Mouse (Mus musculus) heart, embryonic 16.5 days (tissue): ENCODE data around the gene Nanos3. TPM values are rescaled to one million over a fixed set of nuclear protein-coding genes. Genes with fewer than 3 reads are reported as not detected.

Experiments used
- ATAC-seq: fragments of 200-750 bp; cut with Nextera tagmentation; replicated peaks from 2 replicates; pipeline ENCODE4 v1.8.0; 2017; ENCODE audit warnings: moderate number of reproducible peaks; ENCODE audit not compliant: insufficient read depth, low FRiP score; ENCODE audit errors: extremely low read depth
- H3K27ac ChIP-seq: fragments of 300-500 bp; sonication (generic); 2 replicates; pipeline ENCODE4 v1.5.1; 2014; ENCODE audit warnings: mild to moderate bottlenecking, low read length, control low read depth, moderate library complexity
- H3K27me3 ChIP-seq: fragments of 300-500 bp; sonication (generic); 2 replicates; pipeline ENCODE4 v1.6.1; 2014; ENCODE audit warnings: low read length, mixed read lengths; ENCODE audit not compliant: control insufficient read depth, insufficient read depth
- H3K36me3 ChIP-seq: fragments of 300-500 bp; sonication (generic); 2 replicates; pipeline ENCODE4 v1.6.1; 2014; ENCODE audit not compliant: control insufficient read depth, insufficient read depth
- H3K4me1 ChIP-seq: fragments of 300-500 bp; sonication (generic); 2 replicates; pipeline ENCODE4 v1.6.1; 2014; ENCODE audit warnings: low read length, mixed read lengths; ENCODE audit not compliant: control insufficient read depth, insufficient read depth
- H3K4me2 ChIP-seq: fragments of 300-500 bp; sonication (generic); 2 replicates; pipeline ENCODE4 v1.6.1; 2014; ENCODE audit warnings: low read depth, mild to moderate bottlenecking, control low read depth, low read length
- H3K4me3 ChIP-seq: fragments of 300-500 bp; sonication (generic); 2 replicates; pipeline ENCODE4 v1.5.1; 2014; ENCODE audit warnings: mild to moderate bottlenecking, control low read depth, low read length
- H3K9ac ChIP-seq: fragments of 300-500 bp; sonication (generic); 2 replicates; pipeline ENCODE4 v1.6.1; 2014; ENCODE audit warnings: low read length, control low read depth
- H3K9me3 ChIP-seq: fragments of 300-500 bp; sonication (generic); replicated peaks from 2 replicates; pipeline ENCODE4 v1.6.1; 2016; ENCODE audit warnings: low read length; ENCODE audit not compliant: control insufficient read depth
- WGBS: fragments of 180-500 bp; shearing (Covaris S2); extraction: QIAGEN DNeasy Blood & Tissue Kit; methylation state at CpG from one replicate; pipeline ENCODE4 v1.1.7; 2014; 5-methylcytosine and 5-hydroxymethylcytosine counted together
- polyA plus RNA-seq: library from polyadenylated mRNA; unstranded; fragments of >200 nt; fragmentation: Nextera tagmentation; extraction: Ambion mirVana; gene quantifications from 2 replicates; pipeline ENCODE4 v1.2.1, GENCODE M21; 2015

Nanos3 gene
- polyA plus RNA-seq, 1 experiment from 2014 or later = 1.5 TPM

GRCm38 (mm10) chr8:84197922-84198774, 13.1 kb upstream of the Nanos3 start:
- WGBS = 4% methylated on average over 30 of the region's 30 CpGs

GRCm38 (mm10) chr8:84197141-84197921, 12.3 kb upstream of the Nanos3 start:
- Histone ChIP-seq H3K9ac (peak overlapping the region; percentile 58), H3K4me3 (peak overlapping the region; percentile 55), H3K4me2 (peak overlapping the region; percentile 67), H3K27me3 (no peaks in the 10 kb centered on the region), H3K9me3 (no peaks in the 10 kb centered on the region), H3K36me3 (no peaks in the 10 kb centered on the region), H3K27ac (peak overlapping the region; percentile 99), H3K4me1 (peaks cover 41% of the 10 kb centered on the region)
- 4% methylated on average over 43 of the region's 43 CpGs for WGBS
- ATAC-seq = peak; percentile 30

More at GRCm38 (mm10) chr8:84197922-84198774, 13.1 kb upstream of the Nanos3 start:
- Histone ChIP-seq H3K4me3 (peak overlapping the region; percentile 55), H3K27me3 (no peaks in the 10 kb centered on the region), H3K36me3 (no peaks in the 10 kb centered on the region), H3K9ac (peak overlapping the region; percentile 58), H3K27ac (peak overlapping the region; percentile 99), H3K4me2 (peak overlapping the region; percentile 67), H3K4me1 (peaks cover 43% of the 10 kb centered on the region), H3K9me3 (no peaks in the 10 kb centered on the region)
- peak; percentile 72 for ATAC-seq

GRCm38 (mm10) chr8:84194224-84194743, 9.3 kb upstream of the Nanos3 start:
- peaks cover 30% of the 10 kb centered on the region for H3K4me1 ChIP-seq
- no peaks in the 10 kb centered on the region for H3K9me3 ChIP-seq
- no peak overlapping the region for H3K4me3 ChIP-seq
- no peaks in the 10 kb centered on the region for H3K36me3 ChIP-seq
- H3K27me3 ChIP-seq = no peaks in the 10 kb centered on the region
- H3K9ac ChIP-seq = no peak overlapping the region
- ATAC-seq = no peak
- 69% methylated on average over 3 of the region's 3 CpGs for WGBS
- no peak overlapping the region for H3K27ac ChIP-seq
- no peak overlapping the region for H3K4me2 ChIP-seq

- Histone ChIP-seq H3K4me2 (no peak overlapping the region), H3K27me3 (no peaks in the 10 kb centered on the region), H3K9me3 (no peaks in the 10 kb centered on the region), H3K9ac (no peak overlapping the region), H3K4me1 (peaks cover 24% of the 10 kb centered on the region), H3K27ac (no peak overlapping the region), H3K36me3 (no peaks in the 10 kb centered on the region), H3K4me3 (no peak overlapping the region)
- WGBS = 83% methylated on average over 5 of the region's 5 CpGs
- ATAC-seq = no peak
These were observed 8.5 kb upstream of the Nanos3 start for GRCm38 (mm10) chr8:84193566-84193965.

GRCm38 (mm10) chr8:84193161-84193560, 8.1 kb upstream of the Nanos3 start:
- ATAC-seq = no peak
- no peaks in the 10 kb centered on the region for H3K36me3 ChIP-seq
- H3K4me1 ChIP-seq = peaks cover 21% of the 10 kb centered on the region
- H3K27me3 ChIP-seq = no peaks in the 10 kb centered on the region
- H3K9ac ChIP-seq = no peak overlapping the region
- no peaks in the 10 kb centered on the region for H3K9me3 ChIP-seq
- no peak overlapping the region for H3K4me2 ChIP-seq
- no peak overlapping the region for H3K4me3 ChIP-seq
- peak overlapping the region; percentile 90; the same call in 1 of the 2 replicates for H3K27ac ChIP-seq
- WGBS = 75% methylated on average over 4 of the region's 4 CpGs

- peak overlapping the region; percentile 34 for H3K4me3 ChIP-seq
- peak overlapping the region; percentile 90 for H3K27ac ChIP-seq
- peak overlapping the region; percentile 49 for H3K9ac ChIP-seq
- peaks cover 16% of the 10 kb centered on the region for H3K4me1 ChIP-seq
- no peaks in the 10 kb centered on the region for H3K9me3 ChIP-seq
- H3K36me3 ChIP-seq = no peaks in the 10 kb centered on the region
- peak; percentile 66 for ATAC-seq
- WGBS = 4% methylated on average over 31 of the region's 33 CpGs
- H3K4me2 ChIP-seq = peak overlapping the region; percentile 60
- no peaks in the 10 kb centered on the region for H3K27me3 ChIP-seq
These were observed 7.5 kb upstream of the Nanos3 start for GRCm38 (mm10) chr8:84192555-84192954.

- peak; percentile 70 for ATAC-seq
- 12% methylated on average over 13 of the region's 13 CpGs for WGBS
- H3K9ac ChIP-seq = peak overlapping the region; percentile 49
- H3K4me3 ChIP-seq = peak overlapping the region; percentile 34
- no peaks in the 10 kb centered on the region for H3K36me3 ChIP-seq
- peak overlapping the region; percentile 90 for H3K27ac ChIP-seq
- no peaks in the 10 kb centered on the region for H3K27me3 ChIP-seq
- peak overlapping the region; percentile 60 for H3K4me2 ChIP-seq
- H3K4me1 ChIP-seq = peaks cover 19% of the 10 kb centered on the region
- no peaks in the 10 kb centered on the region for H3K9me3 ChIP-seq
These were observed 7.0 kb upstream of the Nanos3 start for GRCm38 (mm10) chr8:84192023-84192422.

- 93% methylated on average over 7 of the region's 7 CpGs for WGBS
- ATAC-seq = no peak
- H3K27ac ChIP-seq = no peak overlapping the region
- no peaks in the 10 kb centered on the region for H3K36me3 ChIP-seq
- no peak overlapping the region for H3K4me3 ChIP-seq
- peaks cover 20% of the 10 kb centered on the region for H3K4me1 ChIP-seq
- no peak overlapping the region for H3K9ac ChIP-seq
- no peaks in the 10 kb centered on the region; the same call in 1 of the 2 replicates for H3K9me3 ChIP-seq
- no peaks in the 10 kb centered on the region for H3K27me3 ChIP-seq
- H3K4me2 ChIP-seq = no peak overlapping the region
These were observed 5.3 kb upstream of the Nanos3 start for GRCm38 (mm10) chr8:84190191-84190867.
